Mouse (Mus musculus): ENCODE measurements around the gene Rbm46.

Gene Rbm46

GRCm38 (mm10) chr3:82876372-82876739 lies at the start of gene Rbm46:
Gene Rbm46, minus strand, starts transcription at chr3:82876483.
- DNase-seq (ENCODE audit: low read depth, low spot score) = peak; percentile 92

GRCm38 (mm10) chr3:82915632-82916031 lies 39.3 kb upstream of the Rbm46 start:
- peak; percentile 69 for DNase-seq (ENCODE audit: low read depth, low spot score)

DNA sequence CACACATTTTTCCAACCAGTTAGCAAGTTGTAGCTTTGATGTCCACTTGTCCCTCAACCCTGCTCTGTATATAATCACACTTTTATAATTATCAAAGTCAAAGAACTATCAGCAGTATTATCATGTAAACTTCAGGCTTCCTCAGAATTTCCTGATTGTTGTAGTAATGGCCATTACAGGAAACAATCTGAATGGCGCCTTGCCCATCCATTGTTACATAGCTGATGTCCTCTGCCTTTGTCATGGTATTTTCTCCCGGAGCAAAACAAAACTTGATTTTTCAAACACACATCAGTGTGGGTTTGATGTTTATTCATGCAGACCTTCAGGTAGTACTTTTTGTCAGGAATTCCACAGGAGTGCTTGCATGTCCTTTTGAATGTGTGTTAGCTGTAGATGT lies 32.4 kb upstream of the Rbm46 start:
- peak; percentile 5 for DNase-seq (ENCODE audit: low read depth, low spot score)

DNA sequence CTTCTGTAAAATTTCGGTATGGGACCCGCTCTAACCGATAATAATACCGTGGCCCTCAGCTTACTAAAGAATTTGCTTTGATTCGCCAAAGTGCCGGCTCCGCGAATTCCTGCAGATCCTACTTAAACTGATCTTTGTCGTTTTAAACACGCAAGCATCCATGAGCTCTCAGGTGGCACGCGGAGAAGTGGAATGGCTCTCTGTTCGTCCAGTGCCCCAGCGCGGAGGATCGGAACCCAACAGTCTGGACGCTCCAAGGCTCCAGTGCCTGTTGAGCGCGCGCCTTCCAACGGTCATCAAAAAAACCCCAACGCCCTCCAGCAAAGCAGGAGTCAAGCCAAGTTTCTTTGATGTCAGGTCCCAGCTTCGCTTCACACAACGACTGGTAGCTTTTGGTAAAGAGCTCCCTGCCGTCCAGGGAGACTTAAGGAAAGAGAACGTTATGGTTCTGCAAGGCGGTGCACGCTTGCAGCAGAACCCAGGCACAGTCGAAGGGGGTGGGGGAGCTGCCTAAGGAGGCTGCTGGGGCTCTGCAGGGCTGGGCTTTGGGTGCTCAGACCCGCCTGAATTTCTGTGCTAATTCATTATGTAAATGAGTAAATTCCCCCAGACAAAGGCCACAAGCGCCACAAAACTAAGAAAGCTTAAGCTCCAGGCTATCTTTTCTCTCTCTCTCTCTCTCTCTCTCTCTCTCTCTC lies 28.1 kb upstream of the Rbm46 start:
- DNase-seq (ENCODE audit: low read depth, low spot score) = peak; percentile 20

- DNase-seq (ENCODE audit: low read depth, low spot score) = peak; percentile 43
Observed at GRCm38 (mm10) chr3:82903613-82904205, 27.4 kb upstream of the Rbm46 start, which contains the start of gene Lrat. Gene Lrat, minus strand, starts transcription at chr3:82903973.

DNA sequence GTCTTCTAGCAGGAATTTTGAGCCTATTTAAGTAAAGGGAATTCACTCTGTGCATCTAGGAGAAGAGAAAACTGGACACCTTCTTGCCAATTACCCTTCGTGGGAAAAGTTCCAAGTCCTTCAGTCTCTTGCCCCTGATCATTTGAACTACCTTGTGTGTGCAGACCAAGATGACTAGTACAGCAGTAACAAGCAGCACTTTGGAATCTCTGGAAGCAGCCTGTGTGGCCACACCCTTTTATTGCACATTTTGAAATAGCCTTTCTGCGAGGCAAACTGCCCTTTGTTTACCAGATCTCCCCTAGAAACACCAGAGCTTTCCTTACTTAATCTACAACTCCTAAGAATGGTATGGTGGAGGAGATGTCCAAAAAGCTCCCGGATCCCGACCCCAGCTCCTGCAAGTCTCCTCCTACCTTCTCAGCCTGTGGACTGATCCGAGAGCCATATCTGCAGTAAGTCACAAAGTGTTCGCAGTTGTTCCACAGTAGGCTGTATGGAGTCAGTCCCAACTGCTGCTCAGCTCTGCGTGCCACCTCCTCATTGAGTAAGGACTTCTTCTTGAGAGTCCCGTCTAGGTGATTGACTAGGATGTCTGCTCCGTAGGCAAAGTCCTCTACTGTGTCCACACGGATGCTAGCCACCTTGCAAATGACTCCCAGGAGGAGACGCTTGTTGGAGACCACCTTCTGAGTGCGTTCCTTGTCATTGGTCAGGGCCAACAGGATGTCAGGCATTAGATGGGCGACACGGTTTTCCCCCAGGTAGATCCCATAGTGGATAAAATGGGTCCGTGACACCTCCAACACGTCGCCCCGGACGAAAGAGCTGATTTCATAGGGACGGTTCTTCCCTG lies 26.7 kb upstream of the Rbm46 start:
- no peak for DNase-seq (ENCODE audit: low read depth, low spot score)

DNA sequence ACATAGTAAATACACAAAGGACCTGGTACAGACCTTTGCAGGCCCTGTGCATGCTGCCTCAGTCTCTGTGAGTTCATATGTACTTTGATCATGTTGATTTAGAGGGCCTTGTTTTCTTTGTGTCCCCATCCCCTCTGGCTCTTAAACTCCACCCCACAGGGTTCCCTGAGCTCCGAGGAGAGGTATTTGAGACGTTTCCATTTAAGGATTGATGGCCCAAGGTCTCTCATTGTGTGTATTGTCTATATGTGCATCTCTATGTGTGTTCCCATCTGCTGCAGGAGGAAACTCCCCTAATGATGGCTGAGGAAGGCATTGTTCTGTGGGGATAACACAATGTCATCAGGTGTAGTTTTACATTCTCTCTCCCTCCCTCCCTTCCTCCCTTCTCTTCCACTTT lies 12.6 kb upstream of the Rbm46 start:
- DNase-seq (ENCODE audit: low read depth, low spot score) = peak; percentile 46

GRCm38 (mm10) chr3:82877258-82877657 lies 975 bp upstream of the Rbm46 start:
- DNase-seq (ENCODE audit: low read depth, low spot score) = peak; percentile 62

GRCm38 (mm10) chr3:82875671-82876371 lies 462 bp downstream of the Rbm46 start:
- DNase-seq (ENCODE audit: low read depth, low spot score) = no peak

- DNase-seq (ENCODE audit: low read depth, low spot score) = peak; percentile 37
Observed at GRCm38 (mm10) chr3:82857414-82858077, 18.7 kb downstream of the Rbm46 start.

DNA sequence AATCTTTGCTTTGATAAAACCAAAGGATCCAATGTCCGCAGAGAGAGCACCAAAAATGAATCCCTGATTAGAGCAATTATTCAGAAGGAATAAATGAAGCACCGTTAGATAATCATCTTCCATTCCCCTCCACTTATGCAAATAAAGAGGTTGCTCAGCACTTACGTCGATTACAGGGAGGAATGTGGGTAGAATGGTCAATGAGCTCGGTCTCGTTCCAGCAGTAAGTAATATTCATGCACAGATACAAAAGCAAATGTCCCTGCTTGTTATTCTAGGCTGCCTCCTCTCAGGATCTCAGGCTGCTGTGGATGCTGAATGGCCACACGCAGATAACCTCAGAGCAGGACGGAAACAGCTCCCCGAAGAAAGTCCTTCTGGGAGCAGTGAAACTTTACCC lies 51.1 kb downstream of the Rbm46 start:
- DNase-seq (ENCODE audit: low read depth, low spot score) = no peak

DNA sequence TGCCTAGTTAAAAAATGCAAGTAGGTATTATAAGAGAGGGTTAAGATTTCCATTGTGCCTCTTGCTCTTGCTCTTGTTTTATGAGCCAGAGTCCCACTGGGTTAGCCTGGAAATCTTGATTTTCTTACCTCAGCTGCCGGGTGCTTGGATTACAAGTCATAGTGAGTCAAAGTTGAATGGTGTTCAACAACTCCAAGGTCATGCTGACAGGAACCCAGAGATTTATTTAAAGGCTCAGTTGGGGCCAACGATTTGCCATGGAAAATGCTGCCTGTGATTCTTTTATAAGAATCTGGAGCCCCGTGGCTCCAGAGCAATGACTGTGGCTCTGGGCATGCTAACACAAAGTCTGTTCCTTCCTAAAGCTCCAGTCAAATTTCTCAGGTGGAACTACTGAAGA lies 64.4 kb downstream of the Rbm46 start:
- no peak for DNase-seq (ENCODE audit: low read depth, low spot score)

- no peak for DNase-seq (ENCODE audit: low read depth, low spot score)
Observed at GRCm38 (mm10) chr3:82810334-82811120, 65.8 kb downstream of the Rbm46 start.

- no peak for DNase-seq (ENCODE audit: low read depth, low spot score)
Observed at GRCm38 (mm10) chr3:82809769-82810168, 66.5 kb downstream of the Rbm46 start.

DNA sequence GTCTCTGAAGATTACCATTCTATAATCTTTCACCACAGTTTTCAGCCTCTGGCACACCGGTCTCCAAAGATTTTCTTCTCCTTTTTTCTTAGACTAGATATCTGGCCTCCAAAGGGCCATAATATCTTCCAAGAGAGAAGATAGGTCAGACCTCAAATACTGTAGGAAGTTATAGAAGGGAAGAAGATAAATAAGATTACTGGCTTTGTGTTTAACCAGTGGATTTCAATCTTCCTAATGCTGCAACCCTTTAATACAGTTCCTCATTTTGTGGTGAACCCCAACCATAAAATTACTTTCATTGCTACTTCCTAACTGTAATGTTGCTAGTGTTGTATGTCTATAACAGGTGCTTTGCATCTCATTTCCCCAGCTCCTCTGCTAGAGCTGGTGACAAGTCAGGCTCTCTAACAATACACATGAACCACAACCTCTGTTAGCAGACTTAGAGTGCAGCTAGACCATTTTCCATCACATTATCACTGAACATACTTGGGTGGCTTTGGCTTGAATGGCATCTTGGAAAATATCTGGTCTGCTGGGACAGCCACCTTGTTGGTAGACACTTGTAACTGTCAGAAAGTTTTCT lies 67.9 kb downstream of the Rbm46 start:
- no peak for DNase-seq (ENCODE audit: low read depth, low spot score)

DNA sequence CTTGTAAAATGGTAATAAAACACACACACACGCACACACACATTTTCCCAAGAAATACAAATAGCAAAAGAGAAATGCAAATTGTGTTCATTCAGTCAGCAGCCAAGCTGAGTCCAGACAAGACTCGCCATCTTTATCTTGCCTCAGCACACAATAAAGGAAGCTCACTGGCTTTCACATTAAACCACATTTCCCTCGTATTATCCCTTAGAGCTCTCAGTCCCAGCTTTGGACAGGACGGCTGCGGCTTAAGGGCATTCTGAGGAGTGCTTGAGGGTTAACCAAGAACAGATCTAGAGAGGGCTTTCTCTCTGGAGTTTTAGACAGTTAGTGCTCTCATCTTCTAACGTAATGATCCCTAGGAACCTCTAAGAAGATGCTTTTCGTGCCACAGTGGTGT lies 71.0 kb downstream of the Rbm46 start:
- no peak for DNase-seq (ENCODE audit: low read depth, low spot score)

DNA sequence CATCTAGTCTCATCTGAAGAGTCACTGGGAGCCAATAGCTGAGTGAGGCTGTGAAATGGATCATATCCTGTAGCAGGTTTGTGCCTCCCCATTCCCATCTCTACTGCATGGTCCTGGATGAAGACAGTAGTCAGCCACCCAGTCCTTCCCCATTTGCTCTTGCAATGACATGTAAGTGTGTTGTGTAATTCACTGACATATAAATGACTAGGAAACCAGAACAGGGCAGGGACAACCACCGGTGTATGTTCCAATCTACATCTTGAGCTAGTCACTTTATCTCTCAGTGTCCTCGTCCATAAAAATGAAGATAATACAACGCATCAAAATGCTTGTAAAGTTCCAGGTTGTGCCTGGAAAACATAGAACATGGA lies 75.8 kb downstream of the Rbm46 start:
- no peak for DNase-seq (ENCODE audit: low read depth, low spot score)

GRCm38 (mm10) chr3:82799735-82800469 lies 76.4 kb downstream of the Rbm46 start:
- DNase-seq (ENCODE audit: low read depth, low spot score) = no peak

DNA sequence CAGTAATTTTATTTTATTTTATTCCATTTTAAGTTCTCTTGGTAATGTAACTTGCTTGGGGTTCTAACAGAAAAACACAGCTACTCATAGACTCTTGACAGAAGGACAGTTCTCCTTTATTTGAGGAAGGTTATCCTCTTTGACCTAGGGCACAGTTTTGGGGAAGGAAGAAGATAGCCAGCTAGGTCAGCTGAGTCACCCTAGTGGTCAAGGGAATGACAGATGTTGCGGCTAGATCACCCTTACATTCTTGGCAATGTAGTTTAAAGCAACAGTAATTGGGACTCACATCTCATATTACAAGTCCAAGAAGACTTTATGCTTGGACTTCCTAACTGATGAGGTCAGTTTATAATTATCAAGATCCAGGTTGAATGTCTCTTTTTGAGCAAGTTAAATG lies 82.6 kb downstream of the Rbm46 start:
- no peak for DNase-seq (ENCODE audit: low read depth, low spot score)

GRCm38 (mm10) chr3:82791663-82792062 lies 84.6 kb downstream of the Rbm46 start:
- no peak for DNase-seq (ENCODE audit: low read depth, low spot score)
